Mouse (Mus musculus): ENCODE measurements around the gene Srrm4.

- TF ChIP-seq POLR2A (IDR thresholded peaks at IDR 0.05; ENCODE audit: borderline replicate concordance, low read depth, low read length) (no peak), CTCF (IDR thresholded peaks at IDR 0.05; ENCODE audit: low read depth, low read length) (no peak)
Observed at GRCm38 (mm10) chr5:116525308-116525707, 66.3 kb downstream of the Srrm4 start.
